Mouse (Mus musculus) brain, embryonic 14.5 days (tissue): ENCODE measurements at regions not wholly inside any gene's neighbourhood (a gene's known extent, or its start where the extent isn't known, plus 50 kb on each side); places are given as distances from the start of the nearest gene placed in this dataset.

ENCODE experiments used
- DNase-seq: peaks from one replicate; pipeline ENCODE4 v3.0.0-alpha.2; 2011; ENCODE audit warnings: low read depth
- CTCF ChIP-seq: fragments of 200-500 bp; IDR thresholded peaks from 2 replicates; pipeline ENCODE4 v1.5.1; 2012; ENCODE audit warnings: inconsistent platforms, mild to moderate bottlenecking, moderate library complexity, borderline replicate concordance; ENCODE audit not compliant: insufficient read depth, insufficient read length; ENCODE audit errors: extremely low read depth
- POLR2A ChIP-seq: fragments of 200-500 bp; IDR thresholded peaks from 2 replicates; pipeline ENCODE4 v1.6.1; 2012; ENCODE audit warnings: mild to moderate bottlenecking, inconsistent platforms, borderline replicate concordance; ENCODE audit not compliant: poor library complexity, insufficient read depth, insufficient read length, severe bottlenecking; ENCODE audit errors: extremely low read depth

GRCm38 (mm10) chr13:85570886-85571527, 282.1 kb upstream of the Rasa1 start:
- TF ChIP-seq CTCF, result no peak
- TF ChIP-seq POLR2A, result no peak
- DNase-seq, result peak; percentile 9

GRCm38 (mm10) chr13:85557821-85558220, 268.9 kb upstream of the Rasa1 start:
- no peak for TF ChIP-seq POLR2A
- TF ChIP-seq CTCF, result no peak

GRCm38 (mm10) chr13:85556101-85556853, 267.3 kb upstream of the Rasa1 start:
- peak; percentile 88 for DNase-seq
- TF ChIP-seq POLR2A, result no peak
- TF ChIP-seq CTCF, result peak; percentile 58; the same call in 1 of the 2 replicates

More at GRCm38 (mm10) chr13:85557821-85558220, 268.9 kb upstream of the Rasa1 start:
- DNase-seq, result no peak

GRCm38 (mm10) chr13:85553072-85553471, 264.1 kb upstream of the Rasa1 start:
- DNase-seq, result no peak
- TF ChIP-seq CTCF (no peak), POLR2A (no peak)

GRCm38 (mm10) chr13:85509671-85510070, 220.7 kb upstream of the Rasa1 start:
- no peak for DNase-seq
- TF ChIP-seq POLR2A, result no peak
- TF ChIP-seq CTCF, result no peak

- DNase-seq, result no peak
- no peak for TF ChIP-seq POLR2A
- TF ChIP-seq CTCF, result no peak
Observed at GRCm38 (mm10) chr13:85508552-85508951, 219.6 kb upstream of the Rasa1 start.

- no peak for TF ChIP-seq POLR2A
- no peak for TF ChIP-seq CTCF
- no peak for DNase-seq
Observed at GRCm38 (mm10) chr13:85507374-85508101, 218.6 kb upstream of the Rasa1 start.

- DNase-seq, result no peak
- TF ChIP-seq POLR2A, result no peak
- TF ChIP-seq CTCF, result no peak
Observed at GRCm38 (mm10) chr13:85506875-85507274, 217.9 kb upstream of the Rasa1 start.

GRCm38 (mm10) chr13:85506030-85506429, 217.1 kb upstream of the Rasa1 start:
- no peak for DNase-seq
- TF ChIP-seq POLR2A, result no peak
- TF ChIP-seq CTCF, result no peak

- TF ChIP-seq POLR2A (no peak), CTCF (no peak)
- DNase-seq, result no peak
Observed at GRCm38 (mm10) chr13:85505046-85505445, 216.1 kb upstream of the Rasa1 start.

- DNase-seq, result no peak
- TF ChIP-seq POLR2A (no peak), CTCF (no peak)
Observed at GRCm38 (mm10) chr13:85504001-85504400, 215.1 kb upstream of the Rasa1 start.

- no peak for DNase-seq
- TF ChIP-seq POLR2A, result no peak
- TF ChIP-seq CTCF, result no peak
Observed at GRCm38 (mm10) chr13:85498696-85499095, 209.8 kb upstream of the Rasa1 start.
